10 mouse cellular contexts compared by ENCODE assay signal in the genomic region with DNA sequence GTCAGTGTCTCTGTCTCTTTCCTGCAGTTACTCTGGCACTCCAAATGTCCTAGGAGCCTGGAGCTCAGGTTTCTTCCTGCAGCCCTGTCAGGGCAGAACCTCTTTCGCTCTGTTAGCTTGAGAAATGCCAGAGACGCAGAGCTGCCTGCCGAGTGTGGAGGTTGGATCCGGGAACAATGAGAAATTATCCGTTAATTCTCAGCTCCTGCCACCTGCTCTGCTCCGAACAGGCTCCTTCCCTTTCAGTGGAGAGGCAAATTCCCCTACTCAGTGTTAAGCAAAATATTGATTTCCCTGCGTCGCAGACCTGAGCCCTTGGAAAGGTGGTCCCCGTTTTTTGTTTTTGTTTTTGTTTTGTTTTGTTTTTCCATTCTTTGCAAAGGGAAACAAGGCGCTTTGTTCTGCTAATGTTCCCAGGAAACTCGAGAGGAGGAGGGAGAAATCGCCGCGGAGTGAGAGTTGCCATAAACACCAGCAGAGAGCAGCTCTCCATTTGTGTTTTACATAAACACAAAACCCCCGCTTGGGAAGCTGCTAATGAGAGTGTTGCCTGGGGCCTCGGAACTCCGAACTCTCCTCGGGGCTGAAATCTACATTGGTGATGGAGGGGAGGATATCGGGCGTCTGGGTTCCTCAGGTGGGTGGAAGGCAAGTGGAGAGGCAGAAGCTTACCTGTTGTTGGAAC. TPM values are rescaled to one million over a fixed set of nuclear protein-coding genes. Genes with fewer than 3 reads are reported as not detected.
A peak's percentile ranks its signal among the peaks of the same experiment; 100 is the strongest.
DNase-seq lines count a peak whose midpoint lies in the region; ATAC-seq and TF ChIP-seq lines count a peak whose summit lies in the region.
"Had no signal": no experiment of that assay in that cellular context is flagged by ENCODE, and none has a peak within 500 bp of the region (broad histone marks: within the 10 kb centered on the region; RNA-seq: fewer than 3 reads in every experiment).

No protein-coding gene starts in this region.

- no peak for TF ChIP-seq CTCF in left cerebral cortex, adult 2 months (IDR thresholded peaks at IDR 0.05)

- DNase-seq in heart, postnatal 14 days = no peak
- DNase-seq in embryo, embryonic 10.5 days (ENCODE audit: low spot score) = peak; percentile 27
- DNase-seq in hindbrain, embryonic 14.5 days (ENCODE audit: low spot score) = no peak
- no peak for DNase-seq in layer of hippocampus, adult 9-11 months
- DNase-seq in left cerebral cortex, adult 2 months (ENCODE audit: extremely low spot score in 1 of 2, low spot score in 2 of 2) = no peak

- H3K27ac ChIP-seq in heart, embryonic 13.5 days (replicated peaks) = no peak overlapping the region
- no peak overlapping the region for H3K27ac ChIP-seq in hindbrain, embryonic 14.5 days
- H3K27ac ChIP-seq in neural tube, embryonic 13.5 days (replicated peaks) = no peak overlapping the region
- H3K27ac ChIP-seq in left cerebral cortex, adult 2 months = no peak overlapping the region

- no peak overlapping the region for H3K9ac ChIP-seq in heart, embryonic 13.5 days
- H3K9ac ChIP-seq in hindbrain, embryonic 14.5 days = 0 out of 2 replicates have a peak overlapping the region, but pooled peaks have one; percentile 8
- H3K9ac ChIP-seq in neural tube, embryonic 13.5 days = peak overlapping the region; percentile 52; the same call in 1 of the 2 replicates
- H3K9ac ChIP-seq: liver, postnatal 0 days had no signal

- intact Hi-C loops in heart, postnatal 14 days (cut with DNase I) = no loop called here
- intact Hi-C loops in left cerebral cortex, adult 2 months (cut with DNase I) = no loop called here

- H3K4me3 ChIP-seq in heart, embryonic 13.5 days = 0 out of 2 replicates have a peak overlapping the region, but pooled peaks have one; percentile 2
- peak overlapping the region; percentile 14 for H3K4me3 ChIP-seq in hindbrain, embryonic 14.5 days (replicated peaks; ENCODE audit: low read length)
- peak overlapping the region; percentile 23 for H3K4me3 ChIP-seq in neural tube, embryonic 13.5 days
- no peak overlapping the region for H3K4me3 ChIP-seq in left cerebral cortex, adult 2 months

- peak overlapping the region; percentile 27; the same call in 1 of the 2 replicates for H3K4me2 ChIP-seq in heart, embryonic 13.5 days
- peak overlapping the region; percentile 47 for H3K4me2 ChIP-seq in hindbrain, embryonic 14.5 days (replicated peaks)
- H3K4me2 ChIP-seq in neural tube, embryonic 13.5 days = peak overlapping the region; percentile 49

- H3K27me3 ChIP-seq in heart, embryonic 13.5 days (replicated peaks) = peaks cover 93% of the 10 kb centered on the region
- peaks cover 47% of the 10 kb centered on the region for H3K27me3 ChIP-seq in hindbrain, embryonic 14.5 days (ENCODE audit: control insufficient read depth, insufficient read depth, low read length)
- peaks cover 75% of the 10 kb centered on the region for H3K27me3 ChIP-seq in neural tube, embryonic 13.5 days

- no peak for ATAC-seq in heart, embryonic 13.5 days (ENCODE audit: extremely low read depth, insufficient number of reproducible peaks, low FRiP score, low TSS enrichment)
- ATAC-seq in hindbrain, embryonic 14.5 days (ENCODE audit: low FRiP score) = no peak
- 0 out of 2 replicates have a peak, but pooled peaks have one; percentile 3 for ATAC-seq in neural tube, embryonic 13.5 days (ENCODE audit: low read depth)
- no peak for ATAC-seq in megakaryocyte-erythroid progenitor cell, adult 5-6 weeks (replicated peaks; ENCODE audit: low FRiP score, low TSS enrichment, poor library complexity, severe bottlenecking)
- ATAC-seq: liver, postnatal 0 days had no signal

- peaks cover 22% of the 10 kb centered on the region for H3K4me1 ChIP-seq in heart, embryonic 13.5 days
- H3K4me1 ChIP-seq in hindbrain, embryonic 14.5 days (replicated peaks; ENCODE audit: control insufficient read depth, insufficient read depth, low read length) = peaks cover 23% of the 10 kb centered on the region
- H3K4me1 ChIP-seq in neural tube, embryonic 13.5 days (replicated peaks) = peaks cover 42% of the 10 kb centered on the region

- no peaks in the 10 kb centered on the region for H3K36me3 ChIP-seq in heart, embryonic 13.5 days
- no peaks in the 10 kb centered on the region for H3K36me3 ChIP-seq in hindbrain, embryonic 14.5 days (replicated peaks; ENCODE audit: control insufficient read depth, insufficient read depth)
- H3K36me3 ChIP-seq in neural tube, embryonic 13.5 days = no peaks in the 10 kb centered on the region

- H3K9me3 ChIP-seq in heart, embryonic 13.5 days = no peaks in the 10 kb centered on the region
- no peaks in the 10 kb centered on the region for H3K9me3 ChIP-seq in hindbrain, embryonic 14.5 days (ENCODE audit: control insufficient read depth, low read length)
- no peaks in the 10 kb centered on the region for H3K9me3 ChIP-seq in neural tube, embryonic 13.5 days

- 2% methylated on average over 20 of the region's 20 CpGs for WGBS in heart, embryonic 13.5 days
- 1% methylated on average over 20 of the region's 20 CpGs for WGBS in hindbrain, embryonic 14.5 days
- under 1% methylated on average over 20 of the region's 20 CpGs for WGBS in neural tube, embryonic 13.5 days

RNA-seq across cellular contexts. Expression of gene Syt6, which starts 1.8 kb away (rescaled TPM):
- polyA plus RNA-seq in heart, embryonic 13.5 days (2015; fragmentation: Nextera tagmentation; extraction: Ambion mirVana) = 0.17 and 0.20 TPM in 2 replicates
- total RNA-seq in heart, postnatal 14 days (2021) = not detected
- 14.9 and 16.2 TPM in 2 replicates for polyA plus RNA-seq in hindbrain, embryonic 14.5 days (2014; fragmentation: Nextera tagmentation; extraction: Ambion mirVana)
- 9.3 and 11.8 TPM in 2 replicates for polyA plus RNA-seq in neural tube, embryonic 13.5 days (2015; fragmentation: Nextera tagmentation; extraction: Ambion mirVana)
- not detected in 2 replicates for total RNA-seq in megakaryocyte-erythroid progenitor cell, adult 5-6 weeks (2014; fragmentation: Nextera tagmentation)
- not detected in 2 replicates for total RNA-seq in megakaryocyte-erythroid progenitor cell, adult 5-6 weeks (2017)
- total RNA-seq in left cerebral cortex, adult 2 months (2021) = 10 to 100 TPM; 12.4 to 14.4 TPM
- total RNA-seq: gastrocnemius, postnatal 25 days had no signal
- polyA plus RNA-seq: liver, postnatal 0 days had no signal

Comparison
In these comparisons a context has a peak if more than half of its experiments do, and no peak if none do; other contexts are left out.
1. RNA of gene Syt6, which starts 1.8 kb away (total RNA-seq): 12.4 to 14.4 TPM in left cerebral cortex, adult 2 months; not detected in heart, postnatal 14 days and not detected in megakaryocyte-erythroid progenitor cell, adult 5-6 weeks; every median in the first group is over 10 times any median in the second.
2. Peak in every context shown above with its lines, with median percentiles within 50 percentile points of each other: H3K4me2 ChIP-seq.